Mouse (Mus musculus) layer of hippocampus, adult 8-10 months (tissue): ENCODE data around the gene Msmp. TPM values are rescaled to one million over a fixed set of nuclear protein-coding genes. Genes with fewer than 3 reads are reported as not detected.
"Not testable (repeated sequence)": the region's sequence is repeated elsewhere in the genome, so short reads cannot be mapped to it uniquely, and the experiment has no call there.

ENCODE experiments used
- DNase-seq, 2 experiments: peaks; one replicate each; pipeline ENCODE4 v3.0.0; 2022; ENCODE audit warnings: low spot score in 2 of 2
- total RNA-seq, 4 experiments: library from RNA; stranded (reverse); gene quantifications; 2 replicates each; pipeline ENCODE4 v1.2.4; 2022

Msmp gene
- total RNA-seq, 4 experiments from 2014 or later, result not detected

GRCm38 (mm10) chr4:43561997-43562768, 22.1 kb downstream of the Msmp start, which contains the start of the genes Creb3 and Tln1:
Gene Creb3 (plus strand): TSS chr4:43562332.
Gene Tln1 (minus strand): TSS chr4:43562691.
- peak; percentile 95 to 96 for DNase-seq

DNA sequence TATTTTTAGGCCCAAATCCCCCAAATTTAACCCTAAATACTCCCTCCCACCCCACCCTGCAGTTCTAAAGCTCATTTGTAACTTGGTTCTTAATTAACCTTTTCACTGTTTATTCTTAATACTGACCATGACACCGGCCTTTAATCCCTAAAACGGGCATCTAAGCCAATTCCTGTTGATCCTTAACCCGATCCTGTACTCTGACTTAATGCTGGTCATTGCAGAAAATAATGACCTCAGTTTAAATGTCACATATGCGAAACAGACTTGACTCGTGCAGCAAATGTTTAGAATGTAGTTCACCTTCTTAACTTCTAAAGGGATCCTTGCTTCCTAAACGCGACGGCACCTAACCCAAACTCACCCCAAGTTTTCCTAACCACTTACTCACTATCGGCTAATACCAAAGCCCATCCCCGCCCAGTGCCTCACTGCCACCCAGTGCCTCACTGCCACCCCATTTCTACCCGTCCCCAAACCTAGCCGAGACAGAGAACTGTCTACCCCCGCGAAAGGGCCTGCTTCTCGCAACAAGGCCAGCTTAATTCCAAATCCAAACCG, 22.8 kb downstream of the Msmp start:
- DNase-seq, result no peak

GRCm38 (mm10) chr4:43560976-43561375, 23.3 kb downstream of the Msmp start:
- DNase-seq, result no peak

GRCm38 (mm10) chr4:43560243-43560611, 24.1 kb downstream of the Msmp start:
- DNase-seq, result no peak

DNA sequence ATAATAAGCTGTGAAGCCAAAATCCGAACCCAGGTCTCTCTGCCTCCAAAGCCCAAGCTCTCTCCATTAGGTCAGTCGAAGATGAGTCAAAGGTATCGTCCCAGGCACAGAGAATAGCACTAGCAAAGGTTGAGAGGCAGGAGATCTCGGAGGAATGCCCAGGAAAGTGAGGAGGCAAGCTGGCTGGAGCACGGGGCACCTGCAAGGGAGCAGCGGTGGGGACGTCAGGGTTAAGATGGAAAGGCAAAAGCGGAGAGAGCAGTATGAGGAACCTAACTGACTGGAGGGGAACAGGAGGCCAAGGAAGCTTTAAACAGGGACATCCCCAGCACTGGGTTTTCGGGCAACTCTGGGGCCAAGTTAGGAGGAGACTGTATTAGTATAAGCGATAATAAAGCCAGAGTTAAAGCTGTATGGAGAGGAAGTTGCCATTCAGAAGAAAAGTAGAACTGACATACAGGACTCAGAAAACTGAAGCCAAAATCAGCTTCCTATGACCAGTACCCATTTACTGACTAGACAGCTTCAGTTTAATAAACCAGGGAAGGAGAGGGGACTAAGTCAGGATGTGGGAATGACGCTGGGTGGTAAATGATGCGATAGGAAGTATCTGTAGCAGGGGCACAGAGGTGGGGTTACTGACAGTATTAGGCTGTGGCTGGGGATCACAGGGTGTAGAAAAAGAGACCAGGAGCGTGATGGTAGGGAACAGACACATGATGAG, 24.6 kb downstream of the Msmp start:
- DNase-seq, result no peak

GRCm38 (mm10) chr4:43558631-43559356, 25.5 kb downstream of the Msmp start:
- no peak for DNase-seq

GRCm38 (mm10) chr4:43558028-43558630, 26.2 kb downstream of the Msmp start:
- no peak for DNase-seq

GRCm38 (mm10) chr4:43555926-43556325, 28.4 kb downstream of the Msmp start:
- DNase-seq, result no peak

GRCm38 (mm10) chr4:43553891-43554290, 30.4 kb downstream of the Msmp start:
- no peak for DNase-seq

GRCm38 (mm10) chr4:43552437-43552836, 31.9 kb downstream of the Msmp start:
- DNase-seq, result no peak

DNA sequence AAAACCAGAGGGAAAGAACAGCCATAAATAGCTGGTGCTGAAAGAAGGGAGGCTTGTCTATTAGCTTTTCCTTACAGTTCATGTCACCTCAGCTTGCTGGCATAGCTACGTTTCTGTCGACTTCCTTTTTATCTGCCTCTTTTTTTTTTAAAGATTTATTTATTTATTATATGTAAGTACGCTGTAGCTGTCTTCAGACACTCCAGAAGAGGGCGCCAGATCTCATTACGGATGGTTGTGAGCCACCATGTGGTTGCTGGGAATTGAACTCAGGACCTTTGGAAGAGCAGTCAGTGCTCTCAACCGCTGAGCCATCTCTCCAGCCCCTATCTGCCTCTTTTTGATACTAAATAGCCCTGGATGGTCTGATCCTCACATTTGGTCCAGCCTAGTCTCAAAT, 32.4 kb downstream of the Msmp start:
- not testable (repeated sequence) for DNase-seq

- DNase-seq, result no peak
Measured at GRCm38 (mm10) chr4:43549055-43549454, 35.2 kb downstream of the Msmp start.

DNA sequence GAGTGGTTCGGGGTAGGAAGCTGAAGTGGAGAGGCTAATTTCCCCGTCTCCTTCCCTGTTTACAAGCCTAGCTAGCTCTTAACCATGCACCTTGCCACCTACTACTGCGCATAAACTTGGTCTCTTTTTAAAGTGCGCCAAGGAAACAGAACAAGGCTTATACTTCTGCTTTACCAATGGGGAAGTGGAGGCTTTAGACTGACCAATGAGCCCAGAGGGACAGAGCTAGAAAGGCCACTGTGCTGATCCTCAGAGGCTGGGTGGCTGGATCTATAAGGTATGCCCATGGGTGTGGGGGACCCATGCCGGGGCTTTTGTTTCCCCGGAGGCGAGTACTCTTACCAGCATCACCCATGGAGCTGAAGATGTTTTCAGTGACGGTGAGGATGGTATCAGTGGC, 37.1 kb downstream of the Msmp start:
- DNase-seq, result no peak

DNA sequence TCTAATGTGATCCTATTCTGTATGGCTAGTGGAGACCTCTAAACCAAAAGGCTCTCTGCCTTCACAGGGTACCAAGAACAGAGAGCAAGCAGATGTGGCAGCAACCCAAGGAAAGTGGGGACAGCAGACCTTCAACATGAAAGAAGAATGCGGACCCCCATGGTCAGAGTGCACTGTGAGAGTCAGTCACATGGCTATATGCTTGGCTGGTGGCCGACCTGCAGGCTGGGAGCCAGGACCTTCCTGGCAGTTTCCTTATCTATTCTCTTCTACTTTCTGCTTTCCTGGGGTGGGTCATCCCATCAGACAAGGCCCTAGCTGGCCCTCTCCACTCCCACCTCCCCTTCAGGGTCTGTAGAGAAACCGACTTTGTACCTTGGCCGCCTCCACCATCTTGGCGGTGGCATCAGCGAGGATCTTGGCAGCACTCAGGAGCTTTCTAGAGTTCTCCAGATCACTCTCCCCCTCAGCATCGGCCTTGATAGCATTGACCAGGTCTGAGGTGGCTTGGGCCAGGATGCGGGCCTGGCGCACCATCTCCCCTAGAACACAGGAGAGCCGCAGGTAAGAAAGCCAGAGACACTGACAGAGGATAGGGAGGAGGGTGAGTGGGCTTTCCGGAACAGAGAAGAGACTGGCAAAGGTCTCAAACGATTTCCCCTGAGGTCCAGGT, 37.8 kb downstream of the Msmp start:
- DNase-seq, result no peak

DNA sequence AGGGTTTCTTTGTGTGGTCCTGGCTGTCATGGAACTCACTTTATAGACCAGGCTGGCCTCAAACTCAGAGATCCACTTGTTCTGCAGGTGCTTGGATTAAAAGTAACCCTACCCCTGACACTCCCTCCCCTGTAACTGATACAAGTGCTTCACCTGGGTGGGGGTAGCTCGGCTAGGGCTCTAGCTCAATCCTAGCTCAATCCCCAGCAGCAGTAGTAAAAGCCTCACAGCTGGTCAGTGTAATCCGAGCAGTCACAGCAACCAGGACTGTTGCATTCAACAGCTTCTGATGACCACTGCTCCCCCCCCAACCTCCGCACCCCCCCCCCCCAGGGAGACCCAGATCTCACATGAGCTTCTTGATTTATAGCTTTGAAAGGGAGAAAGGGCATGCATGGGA, 42.2 kb downstream of the Msmp start:
- no peak for DNase-seq

DNA sequence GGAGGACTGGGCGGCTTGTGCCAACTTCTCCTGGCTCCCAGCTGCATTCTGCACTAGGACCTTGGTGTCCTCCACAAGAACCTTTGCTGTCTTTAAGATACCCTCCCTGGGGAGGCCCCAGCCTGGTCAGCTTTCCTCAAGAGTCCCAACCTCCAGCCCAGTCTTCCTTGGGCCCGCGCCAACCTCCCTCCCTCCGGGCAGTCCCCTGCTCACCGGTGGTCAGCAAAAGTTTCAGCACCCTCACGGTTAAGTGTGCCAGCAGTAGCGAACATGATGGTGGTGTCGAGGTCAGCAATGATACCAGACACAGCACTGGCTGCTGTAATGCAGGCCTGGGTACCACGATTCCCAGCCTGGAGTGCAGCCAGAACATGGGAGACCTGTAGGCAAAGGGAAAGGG, 48.3 kb downstream of the Msmp start:
- DNase-seq, result no peak

GRCm38 (mm10) chr4:43535628-43536027, 48.7 kb downstream of the Msmp start:
- no peak for DNase-seq

GRCm38 (mm10) chr4:43533270-43533669, 51.0 kb downstream of the Msmp start:
- DNase-seq, result no peak
